Mouse (Mus musculus) cerebellum, adult 11-12 months (tissue): Measurements from ENCODE around the gene Svbp.

Experiments
- DNase-seq: peaks from one replicate; pipeline ENCODE4 v3.0.0; 2022

The Svbp gene

DNA sequence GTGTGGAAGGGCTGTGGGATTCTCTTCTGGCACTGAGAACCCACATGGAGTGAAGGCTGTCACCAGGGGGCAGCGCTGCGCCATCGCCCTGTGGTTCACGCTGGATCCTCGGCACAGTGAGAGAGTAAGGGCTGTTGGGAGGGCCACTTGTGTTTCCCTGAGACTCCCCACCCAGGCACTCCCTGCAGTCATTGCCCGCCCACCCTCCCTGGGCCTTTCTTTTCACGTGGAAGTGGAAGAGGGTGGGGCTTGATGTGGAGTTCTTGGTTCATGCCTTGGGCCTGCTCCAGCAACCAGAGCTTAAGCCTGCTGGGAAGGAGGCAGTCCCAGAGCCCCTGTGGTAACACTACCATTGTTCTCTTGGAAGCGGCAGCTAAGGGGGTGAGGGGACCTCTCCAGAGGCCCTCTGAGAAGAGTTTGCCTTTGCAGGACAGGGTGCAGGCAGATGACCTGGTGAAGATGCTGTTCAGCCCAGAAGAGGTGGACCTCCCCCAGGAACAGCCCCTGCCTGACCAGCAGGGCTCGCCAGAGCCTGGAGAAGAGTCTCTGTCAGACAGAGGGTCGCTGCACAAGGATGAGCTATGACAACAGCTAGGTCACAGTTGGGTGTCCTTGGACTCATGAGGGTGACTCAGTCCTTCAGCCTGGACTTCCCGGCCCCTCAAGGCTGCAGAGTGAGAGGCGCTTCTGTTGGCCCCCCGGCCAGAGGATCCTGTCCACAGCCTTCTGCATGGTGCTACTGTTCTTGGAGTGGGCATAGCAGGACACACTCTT, 52.5 kb downstream of the Svbp start:
- no peak for DNase-seq

GRCm38 (mm10) chr4:119248407-119248965, 53.4 kb downstream of the Svbp start:
- DNase-seq: no peak
